Mouse (Mus musculus): Measurements from ENCODE around the gene Commd1. TPM values are rescaled to one million over a fixed set of nuclear protein-coding genes. Genes with fewer than 3 reads are reported as not detected.

The Commd1 gene
- total and polyA plus RNA-seq, 2 experiments from 2014 or later: 44.0 to 207 TPM

- no peaks in the 10 kb centered on the region for H3K9me3 ChIP-seq (ENCODE audit: low read length)
- ATAC-seq: no peak
- H3K36me3 ChIP-seq (ENCODE audit: insufficient read depth): no peaks in the 10 kb centered on the region
- WGBS: 53% methylated on average over 7 of the region's 7 CpGs
- H3K27me3 ChIP-seq (ENCODE audit: insufficient read depth, low read length): no peaks in the 10 kb centered on the region
- no peak overlapping the region for H3K9ac ChIP-seq
- H3K4me2 ChIP-seq (ENCODE audit: low read depth): no peak overlapping the region; the same call in 1 of the 2 replicates
- no peak overlapping the region for H3K27ac ChIP-seq (ENCODE audit: low read depth, low read length)
- H3K4me3 ChIP-seq (ENCODE audit: low read depth, low read length): no peak overlapping the region
- no peak for TF ChIP-seq CTCF (IDR thresholded peaks at IDR 0.05; ENCODE audit: low read depth)
- peaks cover 7% of the 10 kb centered on the region; the same call in 1 of the 2 replicates for H3K4me1 ChIP-seq (ENCODE audit: insufficient read depth)
- no peak for DNase-seq
These were observed 110.4 kb downstream of the Commd1 start for GRCm38 (mm10) chr11:22871628-22872306.

- Histone ChIP-seq H3K4me2 (ENCODE audit: low read depth) (no peak overlapping the region), H3K27ac (ENCODE audit: low read depth, low read length) (no peak overlapping the region), H3K9me3 (ENCODE audit: low read length) (no peaks in the 10 kb centered on the region), H3K9ac (no peak overlapping the region), H3K4me3 (ENCODE audit: low read depth, low read length) (no peak overlapping the region), H3K27me3 (ENCODE audit: insufficient read depth, low read length) (no peaks in the 10 kb centered on the region), H3K4me1 (ENCODE audit: insufficient read depth) (peaks cover 7% of the 10 kb centered on the region; the same call in 1 of the 2 replicates), H3K36me3 (ENCODE audit: insufficient read depth) (no peaks in the 10 kb centered on the region)
- no peak for DNase-seq
- WGBS: 85% methylated on average over 8 of the region's 8 CpGs
- no peak for TF ChIP-seq CTCF (IDR thresholded peaks at IDR 0.05; ENCODE audit: low read depth)
- ATAC-seq: no peak
These were observed 113.6 kb downstream of the Commd1 start for GRCm38 (mm10) chr11:22868582-22868981.

- ATAC-seq (no peak), DNase-seq (no peak)
- Histone ChIP-seq H3K9ac (no peak overlapping the region), H3K4me1 (ENCODE audit: insufficient read depth) (peaks cover 7% of the 10 kb centered on the region; the same call in 1 of the 2 replicates), H3K4me2 (ENCODE audit: low read depth) (no peak overlapping the region), H3K27ac (ENCODE audit: low read depth, low read length) (no peak overlapping the region), H3K36me3 (ENCODE audit: insufficient read depth) (no peaks in the 10 kb centered on the region), H3K27me3 (ENCODE audit: insufficient read depth, low read length) (no peaks in the 10 kb centered on the region), H3K9me3 (ENCODE audit: low read length) (no peaks in the 10 kb centered on the region), H3K4me3 (ENCODE audit: low read depth, low read length) (no peak overlapping the region)
- WGBS: 89% methylated on average over 5 of the region's 5 CpGs
- TF ChIP-seq CTCF (IDR thresholded peaks at IDR 0.05; ENCODE audit: low read depth): no peak
These were observed 114.5 kb downstream of the Commd1 start for GRCm38 (mm10) chr11:22867691-22868090.

GRCm38 (mm10) chr11:22865635-22866246, 116.4 kb downstream of the Commd1 start:
- Histone ChIP-seq H3K4me1 (ENCODE audit: insufficient read depth) (no peaks in the 10 kb centered on the region), H3K9ac (no peak overlapping the region), H3K4me3 (ENCODE audit: low read depth, low read length) (no peak overlapping the region), H3K4me2 (ENCODE audit: low read depth) (no peak overlapping the region), H3K27ac (ENCODE audit: low read depth, low read length) (no peak overlapping the region), H3K36me3 (ENCODE audit: insufficient read depth) (no peaks in the 10 kb centered on the region), H3K9me3 (ENCODE audit: low read length) (no peaks in the 10 kb centered on the region), H3K27me3 (ENCODE audit: insufficient read depth, low read length) (peaks cover 1% of the 10 kb centered on the region; the same call in 1 of the 2 replicates)
- no peak for TF ChIP-seq CTCF (IDR thresholded peaks at IDR 0.05; ENCODE audit: low read depth)
- DNase-seq (no peak), ATAC-seq (no peak)
- WGBS: 82% methylated on average over 7 of the region's 7 CpGs

- 31% methylated on average over 8 of the region's 8 CpGs for WGBS
These were observed 117.7 kb downstream of the Commd1 start for GRCm38 (mm10) chr11:22864305-22865060.

GRCm38 (mm10) chr11:22863581-22863980, 118.6 kb downstream of the Commd1 start:
- Histone ChIP-seq H3K27me3 (ENCODE audit: insufficient read depth, low read length) (peaks cover 17% of the 10 kb centered on the region), H3K4me3 (ENCODE audit: low read depth, low read length) (no peak overlapping the region), H3K9me3 (ENCODE audit: low read length) (no peaks in the 10 kb centered on the region), H3K27ac (ENCODE audit: low read depth, low read length) (no peak overlapping the region), H3K4me1 (ENCODE audit: insufficient read depth) (peaks cover 5% of the 10 kb centered on the region; the same call in 1 of the 2 replicates), H3K36me3 (ENCODE audit: insufficient read depth) (no peaks in the 10 kb centered on the region), H3K4me2 (ENCODE audit: low read depth) (no peak overlapping the region), H3K9ac (no peak overlapping the region)
- no peak for TF ChIP-seq CTCF (IDR thresholded peaks at IDR 0.05; ENCODE audit: low read depth)
- WGBS: 40% methylated on average over 4 of the region's 4 CpGs
- ATAC-seq (no peak), DNase-seq (no peak)

More at GRCm38 (mm10) chr11:22864305-22865060, 117.7 kb downstream of the Commd1 start:
- Histone ChIP-seq H3K4me2 (ENCODE audit: low read depth) (no peak overlapping the region), H3K4me1 (ENCODE audit: insufficient read depth) (no peaks in the 10 kb centered on the region), H3K9ac (no peak overlapping the region), H3K4me3 (ENCODE audit: low read depth, low read length) (no peak overlapping the region), H3K27ac (ENCODE audit: low read depth, low read length) (no peak overlapping the region), H3K9me3 (ENCODE audit: low read length) (no peaks in the 10 kb centered on the region), H3K27me3 (ENCODE audit: insufficient read depth, low read length) (peaks cover 13% of the 10 kb centered on the region), H3K36me3 (ENCODE audit: insufficient read depth) (no peaks in the 10 kb centered on the region)
- ATAC-seq: peak; percentile 38; the same call in 1 of the 2 replicates
- no peak for DNase-seq
- TF ChIP-seq CTCF (IDR thresholded peaks at IDR 0.05; ENCODE audit: low read depth): no peak
